Mouse (Mus musculus) heart, embryonic 15.5 days (tissue): Measurements from ENCODE around the gene Capns1. TPM values are rescaled to one million over a fixed set of nuclear protein-coding genes. Genes with fewer than 3 reads are reported as not detected.
"Not testable (repeated sequence)": the region's sequence is repeated elsewhere in the genome, so short reads cannot be mapped to it uniquely, and the experiment has no call there.

Source experiments
- ATAC-seq: fragments of 200-750 bp; cut with Nextera tagmentation; replicated peaks from 2 replicates; pipeline ENCODE4 v1.8.0; 2017; ENCODE audit warnings: low read depth, moderate TSS enrichment; ENCODE audit not compliant: insufficient number of reproducible peaks, insufficient read depth, low FRiP score
- H3K27ac ChIP-seq: fragments of 300-500 bp; sonication (generic); 2 replicates; pipeline ENCODE4 v1.5.1; 2015; ENCODE audit warnings: mild to moderate bottlenecking, inconsistent platforms
- H3K27me3 ChIP-seq: fragments of 300-500 bp; sonication (generic); 2 replicates; pipeline ENCODE4 v1.6.1; 2015; ENCODE audit warnings: inconsistent platforms
- H3K36me3 ChIP-seq: fragments of 300-500 bp; sonication (generic); 2 replicates; pipeline ENCODE4 v1.6.1; 2015; ENCODE audit warnings: mild to moderate bottlenecking, inconsistent platforms
- H3K4me1 ChIP-seq: fragments of 300-500 bp; sonication (generic); replicated peaks from 2 replicates; pipeline ENCODE4 v1.6.1; 2015; ENCODE audit warnings: inconsistent platforms
- H3K4me2 ChIP-seq: fragments of 300-500 bp; sonication (generic); 2 replicates; pipeline ENCODE4 v1.6.1; 2015; ENCODE audit warnings: inconsistent platforms, mild to moderate bottlenecking, moderate library complexity
- H3K4me3 ChIP-seq: fragments of 300-500 bp; sonication (generic); 2 replicates; pipeline ENCODE4 v1.5.1; 2015; ENCODE audit warnings: mild to moderate bottlenecking, inconsistent platforms
- H3K9ac ChIP-seq: fragments of 300-500 bp; sonication (generic); 2 replicates; pipeline ENCODE4 v1.6.1; 2015; ENCODE audit warnings: mild to moderate bottlenecking, inconsistent platforms
- H3K9me3 ChIP-seq: fragments of 300-500 bp; sonication (generic); replicated peaks from 2 replicates; pipeline ENCODE4 v1.6.1; 2016; ENCODE audit warnings: inconsistent platforms
- WGBS: fragments of 180-500 bp; shearing (Covaris S2); methylation state at CpG from one replicate; pipeline ENCODE4 v1.1.7; 2015; ENCODE audit warnings: mixed read lengths; 5-methylcytosine and 5-hydroxymethylcytosine counted together
- polyA plus RNA-seq: library from polyadenylated mRNA; unstranded; fragments of >200 nt; fragmentation: Nextera tagmentation; extraction: Ambion mirVana; gene quantifications from 2 replicates; pipeline ENCODE4 v1.2.1, GENCODE M21; 2015

Gene Capns1
- 77.4 and 96.6 TPM in 2 replicates for polyA plus RNA-seq

DNA sequence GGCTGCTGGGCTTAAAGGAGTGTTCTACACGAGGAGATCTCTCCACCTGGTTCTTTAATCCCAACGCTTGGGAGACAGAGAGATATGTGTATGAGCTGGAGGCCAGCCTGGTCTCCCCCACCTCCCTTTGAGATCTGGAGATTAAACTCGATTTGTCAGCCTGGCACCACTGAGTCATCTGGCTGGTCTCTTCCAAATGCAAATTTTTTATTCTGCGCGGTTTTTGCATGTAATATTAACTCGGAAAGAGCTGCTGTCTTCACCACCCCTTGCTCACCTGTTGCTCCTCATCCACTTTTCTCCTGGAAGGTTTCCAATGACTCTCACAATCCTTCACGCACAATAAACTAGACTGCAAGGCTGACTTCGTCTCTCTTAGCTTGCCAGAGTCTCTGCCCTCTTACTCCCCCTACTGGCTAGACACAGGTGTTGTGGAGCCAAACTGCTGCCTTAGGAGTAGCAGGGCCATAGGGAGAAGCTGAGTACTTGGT is at the start of gene Capns1:
Gene Capns1 (minus strand): TSS at position 331 of the 491 bp plus-strand sequence.
- Histone ChIP-seq H3K9ac (no peak within 1 kb of the TSS), H3K36me3 (no peaks in the 10 kb centered on the region), H3K4me1 (peaks cover 16% of the 10 kb centered on the region), H3K27ac (no peak within 1 kb of the TSS), H3K4me2 (0 out of 2 replicates have a peak within 1 kb of the TSS, but pooled peaks have one; percentile 11), H3K27me3 (no peaks in the 10 kb centered on the region), H3K4me3 (no peak within 1 kb of the TSS), H3K9me3 (no peaks in the 10 kb centered on the region)
- ATAC-seq, result no peak
- 5% methylated on average over 8 of the region's 8 CpGs for WGBS

DNA sequence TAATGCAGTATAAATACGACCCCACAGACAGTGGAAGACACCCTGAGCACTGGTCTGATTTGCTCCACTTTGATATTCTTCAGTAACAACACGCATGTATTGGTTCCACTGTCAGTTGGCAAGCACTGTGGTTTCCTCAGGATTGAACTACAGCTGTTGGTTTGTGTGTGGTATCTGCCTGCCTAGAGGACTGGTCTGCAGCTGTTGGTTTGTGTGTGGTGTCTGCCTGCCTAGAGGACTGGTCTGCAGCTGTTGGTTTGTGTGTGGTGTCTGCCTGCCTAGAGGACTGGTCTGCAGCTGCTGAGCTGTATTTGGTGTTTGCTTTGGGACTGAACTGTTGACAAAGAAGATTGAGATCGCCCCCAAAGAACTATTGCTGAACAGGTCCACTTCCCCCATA is 38.8 kb upstream of the Capns1 start:
- H3K9me3 ChIP-seq, ATAC-seq, H3K9ac ChIP-seq, H3K4me3 ChIP-seq, H3K4me1 ChIP-seq, H3K4me2 ChIP-seq, H3K27ac ChIP-seq, H3K27me3 ChIP-seq: not testable (repeated sequence)
- H3K36me3 ChIP-seq, result peaks cover 11% of the 10 kb centered on the region; the same call in 1 of the 2 replicates
- 81% methylated on average over 3 of the region's 3 CpGs for WGBS

DNA sequence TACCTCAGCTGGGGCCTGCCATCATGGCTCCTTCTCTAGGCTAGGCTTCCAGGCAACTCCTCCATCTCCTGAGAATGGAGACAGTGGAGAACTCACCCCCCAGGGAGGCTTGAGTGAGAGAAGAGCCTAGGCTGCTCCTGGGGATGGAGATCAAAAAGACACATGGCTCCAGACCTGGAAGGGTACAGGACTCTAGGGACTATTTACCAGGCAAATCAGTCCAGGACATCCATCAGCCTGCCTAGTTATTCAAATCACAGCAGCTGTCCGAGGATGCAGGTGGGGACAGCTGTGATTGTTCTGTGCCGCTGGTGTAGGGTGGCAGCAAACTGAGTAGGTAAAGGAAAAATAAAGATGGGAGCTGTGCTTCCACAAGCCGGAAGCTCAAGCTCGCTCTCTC is 37.0 kb upstream of the Capns1 start, which contains the start of gene Ovol3:
Gene Ovol3 (minus strand): TSS at position 101 of the 400 bp plus-strand sequence.
- ATAC-seq, result no peak
- WGBS, result 75% methylated on average over 4 of the region's 4 CpGs

DNA sequence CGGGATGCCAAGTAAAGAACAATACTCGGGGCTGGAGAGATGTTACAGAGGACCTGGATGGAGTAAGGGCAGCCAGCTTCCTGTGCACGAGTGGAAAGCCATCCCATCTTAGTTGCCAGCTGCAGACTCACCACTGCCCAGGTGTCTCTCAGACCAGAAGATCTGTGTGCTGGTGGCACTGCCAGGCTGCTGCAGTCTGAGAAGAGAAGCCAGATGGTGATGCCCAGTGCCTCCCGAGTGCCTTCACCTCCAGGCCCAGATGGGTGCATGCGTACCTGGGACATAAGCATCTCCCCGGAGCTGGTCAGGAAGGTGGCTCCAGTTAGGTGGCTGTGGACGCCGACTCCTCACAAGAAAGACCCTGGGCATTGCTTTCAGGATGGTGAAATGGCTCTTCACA is 36.5 kb upstream of the Capns1 start:
- Histone ChIP-seq H3K36me3 (peaks cover 6% of the 10 kb centered on the region; the same call in 1 of the 2 replicates), H3K27me3 (no peaks in the 10 kb centered on the region), H3K4me3 (no peak overlapping the region), H3K9ac (no peak overlapping the region), H3K9me3 (no peaks in the 10 kb centered on the region), H3K4me1 (peaks cover 19% of the 10 kb centered on the region), H3K27ac (no peak overlapping the region), H3K4me2 (no peak overlapping the region)
- ATAC-seq, result no peak
- 93% methylated on average over 8 of the region's 8 CpGs for WGBS

More for the DNA sequence above, 37.0 kb upstream of the Capns1 start, which contains the start of gene Ovol3:
- Histone ChIP-seq H3K4me3 (no peak within 1 kb of the TSS), H3K9ac (no peak within 1 kb of the TSS), H3K36me3 (peaks cover 6% of the 10 kb centered on the region; the same call in 1 of the 2 replicates), H3K9me3 (no peaks in the 10 kb centered on the region), H3K4me2 (no peak within 1 kb of the TSS), H3K27ac (no peak within 1 kb of the TSS), H3K4me1 (peaks cover 17% of the 10 kb centered on the region), H3K27me3 (no peaks in the 10 kb centered on the region)

- ATAC-seq, result no peak
- Histone ChIP-seq H3K9ac (no peak overlapping the region), H3K27me3 (no peaks in the 10 kb centered on the region), H3K27ac (no peak overlapping the region), H3K36me3 (peaks cover 6% of the 10 kb centered on the region; the same call in 1 of the 2 replicates), H3K4me3 (no peak overlapping the region), H3K4me1 (peaks cover 19% of the 10 kb centered on the region), H3K9me3 (no peaks in the 10 kb centered on the region), H3K4me2 (no peak overlapping the region)
- WGBS, result 93% methylated on average over 15 of the region's 15 CpGs
Observed at GRCm38 (mm10) chr7:30234276-30234858, 35.8 kb upstream of the Capns1 start.

- H3K36me3 ChIP-seq, result peaks cover 6% of the 10 kb centered on the region; the same call in 1 of the 2 replicates
- H3K9ac ChIP-seq, result no peak overlapping the region
- no peaks in the 10 kb centered on the region for H3K27me3 ChIP-seq
- H3K4me2 ChIP-seq, result peak overlapping the region; percentile 76
- no peaks in the 10 kb centered on the region for H3K9me3 ChIP-seq
- 83% methylated on average over 20 of the region's 20 CpGs for WGBS
- peaks cover 19% of the 10 kb centered on the region for H3K4me1 ChIP-seq
- H3K4me3 ChIP-seq, result no peak overlapping the region; the same call in 1 of the 2 replicates
- H3K27ac ChIP-seq, result no peak overlapping the region
- no peak for ATAC-seq
Observed at GRCm38 (mm10) chr7:30233387-30233786, 34.8 kb upstream of the Capns1 start.

GRCm38 (mm10) chr7:30232631-30233148 is 34.1 kb upstream of the Capns1 start:
- no peaks in the 10 kb centered on the region for H3K9me3 ChIP-seq
- WGBS, result 2% methylated on average over 24 of the region's 24 CpGs
- no peaks in the 10 kb centered on the region for H3K27me3 ChIP-seq
- H3K27ac ChIP-seq, result peak overlapping the region; percentile 90
- peak overlapping the region; percentile 76 for H3K4me2 ChIP-seq
- peak overlapping the region; percentile 63 for H3K4me3 ChIP-seq
- no peak for ATAC-seq
- H3K9ac ChIP-seq, result peak overlapping the region; percentile 58
- H3K36me3 ChIP-seq, result peaks cover 6% of the 10 kb centered on the region; the same call in 1 of the 2 replicates
- H3K4me1 ChIP-seq, result peaks cover 19% of the 10 kb centered on the region

- peaks cover 10% of the 10 kb centered on the region for H3K36me3 ChIP-seq
- peaks cover 19% of the 10 kb centered on the region for H3K4me1 ChIP-seq
- no peaks in the 10 kb centered on the region for H3K9me3 ChIP-seq
- no peaks in the 10 kb centered on the region for H3K27me3 ChIP-seq
- peak within 1 kb of the TSS; percentile 90 for H3K27ac ChIP-seq
- WGBS, result under 1% methylated on average over 67 of the region's 67 CpGs
- peak within 1 kb of the TSS; percentile 58 for H3K9ac ChIP-seq
- peak; percentile 95 for ATAC-seq
- peak within 1 kb of the TSS; percentile 86 for H3K4me2 ChIP-seq
- H3K4me3 ChIP-seq, result peak within 1 kb of the TSS; percentile 63
Observed at GRCm38 (mm10) chr7:30231669-30232454, 33.3 kb upstream of the Capns1 start, which contains the start of the genes Polr2i and Tbcb. TSS of gene Polr2i (plus strand) at chr7:30231948. TSS of gene Tbcb (minus strand) at chr7:30232272.

GRCm38 (mm10) chr7:30231328-30231668 is 32.7 kb upstream of the Capns1 start:
- no peak for ATAC-seq
- WGBS, result 0% methylated on average over 16 of the region's 16 CpGs
- 0 out of 2 replicates have a peak overlapping the region, but pooled peaks have one; percentile 90 for H3K27ac ChIP-seq
- no peaks in the 10 kb centered on the region for H3K27me3 ChIP-seq
- H3K9ac ChIP-seq, result peak overlapping the region; percentile 58
- peaks cover 19% of the 10 kb centered on the region for H3K4me1 ChIP-seq
- peaks cover 15% of the 10 kb centered on the region for H3K36me3 ChIP-seq
- no peaks in the 10 kb centered on the region for H3K9me3 ChIP-seq
- H3K4me3 ChIP-seq, result peak overlapping the region; percentile 63
- H3K4me2 ChIP-seq, result peak overlapping the region; percentile 86

- 93% methylated on average over 12 of the region's 12 CpGs for WGBS
- Histone ChIP-seq H3K27ac (no peak overlapping the region), H3K4me2 (no peak overlapping the region), H3K9me3 (no peaks in the 10 kb centered on the region), H3K9ac (no peak overlapping the region), H3K4me3 (no peak overlapping the region), H3K27me3 (no peaks in the 10 kb centered on the region), H3K4me1 (peaks cover 6% of the 10 kb centered on the region), H3K36me3 (peaks cover 34% of the 10 kb centered on the region)
- no peak for ATAC-seq
Observed at GRCm38 (mm10) chr7:30224206-30224605, 25.6 kb upstream of the Capns1 start.

GRCm38 (mm10) chr7:30222205-30222604 is 23.6 kb upstream of the Capns1 start:
- H3K27ac ChIP-seq, result no peak overlapping the region
- H3K4me2 ChIP-seq, result no peak overlapping the region
- ATAC-seq, result no peak
- H3K4me1 ChIP-seq, result peaks cover 9% of the 10 kb centered on the region
- WGBS, result 89% methylated on average over 5 of the region's 5 CpGs
- H3K27me3 ChIP-seq, result no peaks in the 10 kb centered on the region
- H3K4me3 ChIP-seq, result no peak overlapping the region
- H3K9me3 ChIP-seq, result no peaks in the 10 kb centered on the region
- H3K36me3 ChIP-seq, result peaks cover 34% of the 10 kb centered on the region
- no peak overlapping the region for H3K9ac ChIP-seq
